In the genomic region with DNA sequence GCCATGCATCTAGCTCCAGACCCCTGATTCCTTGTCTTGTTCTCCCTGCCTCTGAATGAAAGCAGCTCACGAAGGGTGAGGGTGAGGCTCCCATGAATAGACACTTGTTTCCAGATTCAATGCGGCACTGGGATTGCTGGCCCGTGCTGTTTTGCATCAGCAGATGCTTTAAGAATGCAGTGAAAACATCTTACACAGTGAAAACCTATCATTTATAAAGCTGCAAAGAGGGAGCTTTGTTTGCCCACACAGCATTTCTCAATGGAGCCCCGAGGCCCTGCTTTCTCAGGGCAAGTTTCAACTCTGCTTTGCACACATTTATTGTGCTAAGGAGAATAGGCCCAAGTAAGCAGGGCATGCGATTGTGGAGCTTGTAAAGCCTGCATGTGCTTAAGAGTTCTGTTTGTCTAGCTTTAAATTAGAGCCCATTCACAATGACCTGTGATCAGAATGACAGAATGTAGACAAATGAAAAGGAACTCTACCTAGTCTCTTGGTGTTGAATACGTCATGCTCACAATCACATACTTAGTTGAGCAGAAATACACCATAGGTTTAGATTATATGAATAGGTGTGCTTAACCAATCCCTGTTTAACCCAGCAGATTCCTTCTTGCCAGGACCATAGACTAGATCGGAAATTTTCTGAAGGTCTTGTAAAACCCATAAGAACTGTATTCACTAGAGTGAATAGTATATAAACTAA, we compare ENCODE assay signal across 11 mouse cellular contexts.
A peak's percentile ranks its signal among the peaks of the same experiment; 100 is the strongest.
DNase-seq lines count a peak whose midpoint lies in the region; ATAC-seq and TF ChIP-seq lines count a peak whose summit lies in the region.
"Had no signal": no experiment of that assay in that cellular context is flagged by ENCODE, and none has a peak within 500 bp of the region (broad histone marks: within the 10 kb centered on the region; RNA-seq: fewer than 3 reads in every experiment).

No protein-coding gene starts in this region.

- 0 out of 2 replicates have a peak overlapping the region, but pooled peaks have one; percentile 42 for H3K27ac ChIP-seq in lung, embryonic 14.5 days (ENCODE audit: low read depth)
- no peak overlapping the region for H3K27ac ChIP-seq in embryonic facial prominence, embryonic 11.5 days (replicated peaks; ENCODE audit: low read depth, low read length)
- H3K27ac ChIP-seq in hindbrain, embryonic 14.5 days, result no peak overlapping the region
- 0 out of 2 replicates have a peak overlapping the region, but pooled peaks have one; percentile 65 for H3K27ac ChIP-seq in neural tube, embryonic 11.5 days (ENCODE audit: low read depth, low read length)
- H3K27ac ChIP-seq: limb, embryonic 15.5 days had no signal

- H3K4me2 ChIP-seq in lung, embryonic 14.5 days, result no peak overlapping the region
- no peak overlapping the region for H3K4me2 ChIP-seq in embryonic facial prominence, embryonic 11.5 days (ENCODE audit: low read depth, low read length)
- H3K4me2 ChIP-seq in hindbrain, embryonic 14.5 days (replicated peaks), result no peak overlapping the region
- no peak overlapping the region for H3K4me2 ChIP-seq in neural tube, embryonic 11.5 days (ENCODE audit: low read depth)
- H3K4me2 ChIP-seq: limb, embryonic 15.5 days had no signal

- no peaks in the 10 kb centered on the region for H3K36me3 ChIP-seq in lung, embryonic 14.5 days (ENCODE audit: insufficient read depth)
- H3K36me3 ChIP-seq in embryonic facial prominence, embryonic 11.5 days (replicated peaks; ENCODE audit: control insufficient read depth, insufficient read depth, low read depth, low read length), result no peaks in the 10 kb centered on the region
- no peaks in the 10 kb centered on the region for H3K36me3 ChIP-seq in hindbrain, embryonic 14.5 days (replicated peaks; ENCODE audit: control insufficient read depth, insufficient read depth)
- no peaks in the 10 kb centered on the region for H3K36me3 ChIP-seq in neural tube, embryonic 11.5 days (ENCODE audit: control insufficient read depth, insufficient read depth, low read length)
- H3K36me3 ChIP-seq: limb, embryonic 15.5 days had no signal

- H3K4me1 ChIP-seq in lung, embryonic 14.5 days (ENCODE audit: insufficient read depth), result no peaks in the 10 kb centered on the region
- H3K4me1 ChIP-seq in embryonic facial prominence, embryonic 11.5 days (ENCODE audit: control insufficient read depth, insufficient read depth, low read length), result no peaks in the 10 kb centered on the region
- H3K4me1 ChIP-seq in hindbrain, embryonic 14.5 days (replicated peaks; ENCODE audit: control insufficient read depth, insufficient read depth, low read length), result no peaks in the 10 kb centered on the region
- H3K4me1 ChIP-seq in neural tube, embryonic 11.5 days (ENCODE audit: control insufficient read depth, insufficient read depth, low read length), result no peaks in the 10 kb centered on the region

- no peak overlapping the region for H3K9ac ChIP-seq in lung, embryonic 14.5 days
- H3K9ac ChIP-seq in embryonic facial prominence, embryonic 11.5 days (replicated peaks; ENCODE audit: low read length), result no peak overlapping the region
- H3K9ac ChIP-seq in hindbrain, embryonic 14.5 days, result no peak overlapping the region
- no peak overlapping the region for H3K9ac ChIP-seq in neural tube, embryonic 11.5 days (ENCODE audit: low read length)
- H3K9ac ChIP-seq: limb, embryonic 15.5 days had no signal

- H3K4me3 ChIP-seq in lung, embryonic 14.5 days (ENCODE audit: low read depth, low read length), result no peak overlapping the region
- H3K4me3 ChIP-seq in embryonic facial prominence, embryonic 11.5 days (ENCODE audit: low read depth, low read length), result no peak overlapping the region
- no peak overlapping the region for H3K4me3 ChIP-seq in hindbrain, embryonic 14.5 days (replicated peaks; ENCODE audit: low read length)
- H3K4me3 ChIP-seq in neural tube, embryonic 11.5 days (ENCODE audit: low read depth, low read length), result no peak overlapping the region
- H3K4me3 ChIP-seq: limb, embryonic 15.5 days had no signal

- no peak for TF ChIP-seq CTCF in lung, embryonic 14.5 days (IDR thresholded peaks at IDR 0.05; ENCODE audit: low read depth)

- DNase-seq in lung, embryonic 14.5 days, result peak; percentile 20
- no peak for DNase-seq in lung, postnatal 14 days
- DNase-seq in embryonic facial prominence, embryonic 11.5 days (ENCODE audit: low spot score), result peak; percentile 45
- peak; percentile 37 for DNase-seq in hindbrain, embryonic 14.5 days (ENCODE audit: low spot score)
- peak; percentile 66 for DNase-seq in neural tube, embryonic 11.5 days (ENCODE audit: low spot score)
- no peak for DNase-seq in MN1 (ENCODE audit: low spot score)
- DNase-seq in gastrocnemius, adult 18-20 months (ENCODE audit: low spot score), result no peak
- DNase-seq in lung, postnatal 25 days (ENCODE audit: low spot score), result no peak
- DNase-seq: lung, postnatal 4 days had no signal

- no peaks in the 10 kb centered on the region for H3K9me3 ChIP-seq in lung, embryonic 14.5 days (ENCODE audit: low read depth, low read length)
- no peaks in the 10 kb centered on the region for H3K9me3 ChIP-seq in embryonic facial prominence, embryonic 11.5 days (replicated peaks; ENCODE audit: control insufficient read depth, low read length)
- no peaks in the 10 kb centered on the region for H3K9me3 ChIP-seq in hindbrain, embryonic 14.5 days (ENCODE audit: control insufficient read depth, low read length)
- H3K9me3 ChIP-seq in neural tube, embryonic 11.5 days (ENCODE audit: control insufficient read depth, low read length), result no peaks in the 10 kb centered on the region
- H3K9me3 ChIP-seq: limb, embryonic 15.5 days had no signal

- no peaks in the 10 kb centered on the region for H3K27me3 ChIP-seq in lung, embryonic 14.5 days (ENCODE audit: insufficient read depth, low read length)
- H3K27me3 ChIP-seq in embryonic facial prominence, embryonic 11.5 days (ENCODE audit: control insufficient read depth, insufficient read depth, low read length), result no peaks in the 10 kb centered on the region
- H3K27me3 ChIP-seq in hindbrain, embryonic 14.5 days (ENCODE audit: control insufficient read depth, insufficient read depth, low read length), result no peaks in the 10 kb centered on the region
- no peaks in the 10 kb centered on the region for H3K27me3 ChIP-seq in neural tube, embryonic 11.5 days (ENCODE audit: control insufficient read depth, insufficient read depth, low read length)
- H3K27me3 ChIP-seq: limb, embryonic 15.5 days had no signal

- WGBS in lung, embryonic 14.5 days, result 75% methylated on average over 7 of the region's 7 CpGs
- 37% methylated on average over 7 of the region's 7 CpGs for WGBS in embryonic facial prominence, embryonic 11.5 days
- 27% methylated on average over 7 of the region's 7 CpGs for WGBS in hindbrain, embryonic 14.5 days
- 44% methylated on average over 7 of the region's 7 CpGs for WGBS in neural tube, embryonic 11.5 days

- no peak for ATAC-seq in lung, embryonic 14.5 days (ENCODE audit: insufficient read depth)
- peak; percentile 85 for ATAC-seq in embryonic facial prominence, embryonic 11.5 days (replicated peaks; ENCODE audit: insufficient number of reproducible peaks, low FRiP score, low TSS enrichment, low read depth)
- ATAC-seq in hindbrain, embryonic 14.5 days (ENCODE audit: low FRiP score), result peak; percentile 86
- ATAC-seq in neural tube, embryonic 11.5 days (ENCODE audit: insufficient read depth, low FRiP score, low TSS enrichment), result peak; percentile 88
- ATAC-seq: intestine, postnatal 0 days had no signal

Comparison
In these comparisons a context has a peak if more than half of its experiments do, and no peak if none do; other contexts are left out.
1. DNase-seq: peak in lung, embryonic 14.5 days (single experiment), embryonic facial prominence, embryonic 11.5 days (single experiment), hindbrain, embryonic 14.5 days (single experiment) and neural tube, embryonic 11.5 days (single experiment); none in lung, postnatal 14 days (single experiment), MN1 (single experiment), gastrocnemius, adult 18-20 months (single experiment) and lung, postnatal 25 days (single experiment).
2. H3K27ac ChIP-seq: peak in lung, embryonic 14.5 days (single experiment) and neural tube, embryonic 11.5 days (single experiment); none in embryonic facial prominence, embryonic 11.5 days (single experiment) and hindbrain, embryonic 14.5 days (single experiment).